Mouse (Mus musculus) heart, postnatal 0 days (tissue): Measurements from ENCODE around the gene Hmga1.

ENCODE experiments used
- CTCF ChIP-seq: IDR thresholded peaks from 2 replicates; pipeline ENCODE4 v1.5.1; 2016; ENCODE audit warnings: antibody characterized with exemption, control low read depth, low read depth
- EP300 ChIP-seq: IDR thresholded peaks from 2 replicates; pipeline ENCODE4 v1.6.1; 2016; ENCODE audit warnings: antibody characterized with exemption, low read depth

- no peak for TF ChIP-seq CTCF
- TF ChIP-seq EP300 = no peak
Measured at GRCm38 (mm10) chr17:27545991-27546390, 10.3 kb upstream of the Hmga1 start.
